Mouse (Mus musculus) kidney, postnatal 14 days (tissue): ENCODE measurements around the gene Vps8.

ENCODE experiments used
- DNase-seq: peaks from one replicate; pipeline ENCODE4 v3.0.0; 2022; ENCODE audit warnings: mixed read lengths

The Vps8 gene

GRCm38 (mm10) chr16:21563322-21563721, 140.4 kb downstream of the Vps8 start:
- DNase-seq, result no peak

GRCm38 (mm10) chr16:21567093-21567492, 144.2 kb downstream of the Vps8 start:
- DNase-seq, result no peak

GRCm38 (mm10) chr16:21569952-21570351, 147.0 kb downstream of the Vps8 start:
- DNase-seq, result no peak

DNA sequence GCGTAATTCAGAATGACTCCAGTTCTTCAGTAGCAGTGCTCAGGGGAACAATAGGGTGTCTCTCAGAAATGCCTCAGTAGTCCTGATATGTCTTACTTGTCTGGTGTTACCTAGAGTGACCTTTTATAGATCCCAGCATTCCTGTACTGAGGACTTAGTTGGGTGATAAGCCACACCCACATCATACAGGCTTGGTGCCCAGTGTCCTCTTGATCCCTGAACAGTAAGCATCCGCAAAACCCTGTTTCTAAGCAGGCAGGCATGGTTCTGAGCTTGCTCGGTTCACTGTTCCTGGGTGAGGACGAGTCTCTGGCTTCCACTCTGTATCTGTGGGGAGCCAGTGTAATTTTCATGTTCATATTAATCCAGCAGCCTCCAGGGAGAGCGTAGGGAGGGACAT, 147.9 kb downstream of the Vps8 start:
- DNase-seq, result peak; percentile 17

- no peak for DNase-seq
These were observed 153.1 kb downstream of the Vps8 start for GRCm38 (mm10) chr16:21576000-21576420.

- DNase-seq, result no peak
These were observed 166.2 kb downstream of the Vps8 start for GRCm38 (mm10) chr16:21589110-21589509.

DNA sequence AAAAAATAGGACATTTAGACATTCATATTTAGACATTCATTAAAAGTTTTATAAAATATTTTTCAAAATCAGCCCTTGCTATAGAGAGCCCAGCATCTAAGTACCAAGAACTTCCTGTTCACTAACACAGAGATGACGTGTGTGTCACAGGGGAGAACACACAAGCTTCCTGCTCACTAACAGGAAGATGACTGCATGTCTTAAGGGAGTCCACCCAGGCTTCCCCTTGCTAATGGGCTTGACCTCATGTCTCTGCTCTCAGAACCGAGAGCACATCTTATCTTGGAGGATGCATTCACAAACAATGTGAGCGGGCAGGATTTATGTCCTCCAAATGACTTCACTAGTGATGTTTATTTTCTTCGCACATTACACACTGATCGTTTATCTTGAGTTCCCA, 167.9 kb downstream of the Vps8 start:
- peak; percentile 69 for DNase-seq

- DNase-seq, result no peak
These were observed 168.6 kb downstream of the Vps8 start for GRCm38 (mm10) chr16:21591511-21591910.

- DNase-seq, result no peak
These were observed 172.6 kb downstream of the Vps8 start for GRCm38 (mm10) chr16:21595539-21595938.

DNA sequence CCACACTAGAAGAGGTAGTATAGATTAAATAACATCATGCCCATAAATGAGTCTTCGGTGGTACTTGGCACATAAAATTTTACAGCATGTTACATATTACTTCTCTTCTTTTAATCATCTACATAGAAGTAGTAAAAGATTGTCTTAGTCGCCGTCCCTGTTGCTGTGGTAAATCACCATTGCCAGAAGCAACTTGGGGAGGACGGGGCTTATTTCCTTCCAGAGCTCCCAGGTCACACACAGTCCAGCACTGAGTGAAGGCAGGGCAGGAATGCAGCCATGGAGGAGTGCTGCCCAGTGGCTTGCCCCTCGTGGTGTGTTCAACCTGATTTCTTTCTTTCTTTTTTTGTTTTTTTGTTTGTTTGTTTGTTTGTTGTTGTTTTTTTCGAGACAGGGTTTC, 181.4 kb downstream of the Vps8 start:
- peak; percentile 41 for DNase-seq

- no peak for DNase-seq
These were observed 183.5 kb downstream of the Vps8 start for GRCm38 (mm10) chr16:21606249-21607020.

DNA sequence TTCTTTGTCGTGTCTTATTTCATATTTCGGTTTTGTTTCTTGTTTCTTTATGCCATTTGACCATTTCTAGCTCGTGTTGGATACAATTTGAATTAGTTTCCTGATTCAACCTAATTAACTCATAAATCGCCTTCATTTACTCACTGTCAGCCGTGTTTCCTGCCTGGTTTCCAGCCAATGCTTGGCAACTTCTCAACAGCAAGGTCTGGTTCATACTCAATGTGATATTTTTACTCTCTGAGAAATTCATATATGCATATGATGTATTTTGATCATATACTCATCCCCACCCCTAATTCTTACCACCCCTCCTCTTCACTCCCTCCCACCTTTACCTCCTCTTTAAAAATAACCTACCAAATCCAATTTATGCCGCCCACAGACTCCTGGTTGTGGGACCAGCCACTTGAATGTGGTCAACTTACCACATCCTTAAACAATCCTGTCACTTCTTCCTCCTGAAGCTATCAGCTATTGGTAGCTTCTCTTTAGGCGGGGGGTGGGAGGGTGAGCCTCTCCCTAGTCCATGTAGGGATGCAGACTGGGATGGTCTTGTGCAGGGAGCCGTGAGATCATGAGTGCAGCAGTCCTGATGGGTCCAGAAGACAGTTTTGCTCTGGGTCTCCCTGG, 184.2 kb downstream of the Vps8 start:
- DNase-seq, result peak; percentile 59

- DNase-seq, result no peak
These were observed 184.7 kb downstream of the Vps8 start for GRCm38 (mm10) chr16:21607651-21608040.

DNA sequence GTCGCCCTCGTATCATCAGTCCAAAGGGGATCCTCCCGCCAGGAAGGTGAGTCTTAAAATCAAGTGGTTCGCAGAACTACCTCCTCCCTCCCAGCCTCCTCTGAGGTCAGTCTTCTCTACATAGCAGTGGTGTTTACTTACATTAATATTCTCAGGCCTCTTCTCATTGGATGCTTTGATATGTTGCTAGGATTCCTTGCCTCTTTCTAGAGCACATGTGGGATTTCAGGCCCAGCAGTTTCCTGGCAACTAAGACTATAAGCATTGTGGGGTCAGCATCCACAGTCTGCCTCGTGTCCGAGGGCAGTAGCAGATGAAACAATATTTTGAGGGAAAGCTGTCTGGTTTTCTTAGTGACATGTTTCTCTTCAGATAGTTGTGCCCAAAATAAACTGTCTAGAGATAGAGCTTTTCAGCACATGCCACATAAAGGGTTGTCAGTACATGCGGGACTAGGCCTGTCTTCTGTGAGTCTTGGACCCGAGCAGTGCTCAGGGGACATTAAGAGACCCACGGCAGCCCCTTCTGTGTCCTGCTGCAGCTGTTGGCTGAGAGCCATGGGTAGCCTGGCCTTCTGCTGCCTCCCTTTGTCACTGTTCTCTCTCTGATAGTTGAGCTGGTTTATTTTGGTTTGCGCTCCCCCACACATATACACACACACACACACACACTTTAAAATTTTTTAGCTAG, 185.4 kb downstream of the Vps8 start:
- peak; percentile 22 for DNase-seq

GRCm38 (mm10) chr16:21610473-21610872, 187.6 kb downstream of the Vps8 start:
- DNase-seq, result no peak

- peak; percentile 42 for DNase-seq
These were observed 192.9 kb downstream of the Vps8 start for GRCm38 (mm10) chr16:21615802-21616201.

GRCm38 (mm10) chr16:21620630-21621029, 197.7 kb downstream of the Vps8 start:
- no peak for DNase-seq

- DNase-seq, result no peak
These were observed 203.1 kb downstream of the Vps8 start for GRCm38 (mm10) chr16:21625784-21626634.

- no peak for DNase-seq
These were observed 204.3 kb downstream of the Vps8 start for GRCm38 (mm10) chr16:21627248-21627647.

- no peak for DNase-seq
These were observed 205.2 kb downstream of the Vps8 start for GRCm38 (mm10) chr16:21628061-21628591.

GRCm38 (mm10) chr16:21630614-21631013, 207.7 kb downstream of the Vps8 start:
- DNase-seq, result no peak

DNA sequence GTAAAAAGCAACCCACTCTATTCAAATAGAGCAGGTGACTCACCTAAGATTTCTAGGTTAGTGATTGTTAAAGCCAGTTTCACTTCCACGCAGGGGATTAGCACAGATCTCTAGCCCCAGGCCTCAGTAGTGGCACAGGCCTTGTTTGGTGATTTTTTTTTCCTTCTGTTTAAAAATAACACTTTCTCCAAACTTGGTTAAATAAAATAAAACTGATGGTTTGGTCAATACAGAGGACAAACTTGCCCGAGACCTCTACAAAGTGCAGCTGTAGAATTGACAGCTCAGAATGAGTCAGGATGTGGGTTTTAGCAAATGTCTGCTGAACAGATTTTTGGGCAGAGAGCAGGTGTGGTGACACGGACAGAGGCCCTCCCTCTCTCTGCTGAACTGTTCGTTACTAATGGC, 208.9 kb downstream of the Vps8 start:
- no peak for DNase-seq

- no peak for DNase-seq
These were observed 211.5 kb downstream of the Vps8 start for GRCm38 (mm10) chr16:21634460-21634859.
